Mouse (Mus musculus) neural tube, embryonic 10.5 days (tissue): ENCODE measurements around the gene Mcm10.

ENCODE experiments used
- DNase-seq: peaks from one replicate; pipeline ENCODE4 v3.0.0-alpha.2; 2017; ENCODE audit warnings: low spot score; ENCODE audit errors: extremely low spot score

Mcm10 gene

GRCm38 (mm10) chr2:5033546-5034420 lies 21.2 kb upstream of the Mcm10 start:
- no peak for DNase-seq

GRCm38 (mm10) chr2:5032665-5033064 lies 20.1 kb upstream of the Mcm10 start:
- DNase-seq = no peak

- no peak for DNase-seq
Observed at GRCm38 (mm10) chr2:5031215-5031614, 18.6 kb upstream of the Mcm10 start.

GRCm38 (mm10) chr2:5029808-5030207 lies 17.2 kb upstream of the Mcm10 start:
- no peak for DNase-seq

GRCm38 (mm10) chr2:5028047-5028446 lies 15.5 kb upstream of the Mcm10 start:
- DNase-seq = no peak

- DNase-seq = no peak
Observed at GRCm38 (mm10) chr2:5027057-5027456, 14.5 kb upstream of the Mcm10 start.

GRCm38 (mm10) chr2:5025162-5025733 lies 12.7 kb upstream of the Mcm10 start:
- DNase-seq = no peak

- no peak for DNase-seq
Observed at GRCm38 (mm10) chr2:5023699-5024399, 11.3 kb upstream of the Mcm10 start.

- no peak for DNase-seq
Observed at GRCm38 (mm10) chr2:5023275-5023674, 10.7 kb upstream of the Mcm10 start.

GRCm38 (mm10) chr2:5019708-5020107 lies 7.1 kb upstream of the Mcm10 start:
- no peak for DNase-seq

GRCm38 (mm10) chr2:5016922-5017321 lies 4.3 kb upstream of the Mcm10 start:
- DNase-seq = no peak

GRCm38 (mm10) chr2:5015527-5015926 lies 2.9 kb upstream of the Mcm10 start:
- no peak for DNase-seq

- DNase-seq = no peak
Observed at GRCm38 (mm10) chr2:5014616-5015015, 2.0 kb upstream of the Mcm10 start.

- DNase-seq = no peak
Observed at GRCm38 (mm10) chr2:5011898-5012490, 597 bp downstream of the Mcm10 start.

- no peak for DNase-seq
Observed at GRCm38 (mm10) chr2:5007107-5007506, 5.5 kb downstream of the Mcm10 start.

- no peak for DNase-seq
Observed at GRCm38 (mm10) chr2:5001266-5001665, 11.3 kb downstream of the Mcm10 start.

GRCm38 (mm10) chr2:4998905-4999304 lies 13.7 kb downstream of the Mcm10 start:
- DNase-seq = no peak

GRCm38 (mm10) chr2:4996421-4996824 lies 16.2 kb downstream of the Mcm10 start:
- no peak for DNase-seq

GRCm38 (mm10) chr2:4995646-4996045 lies 16.9 kb downstream of the Mcm10 start:
- DNase-seq = no peak

- DNase-seq = no peak
Observed at GRCm38 (mm10) chr2:4994436-4994835, 18.2 kb downstream of the Mcm10 start.

- DNase-seq = no peak
Observed at GRCm38 (mm10) chr2:4993584-4993983, 19.0 kb downstream of the Mcm10 start.
